Mouse (Mus musculus) bone marrow macrophage, adult 2 months (primary cell): ENCODE measurements around the gene Tdg. TPM values are rescaled to one million over a fixed set of nuclear protein-coding genes. Genes with fewer than 3 reads are reported as not detected.
"Not testable (repeated sequence)": the region's sequence is repeated elsewhere in the genome, so short reads cannot be mapped to it uniquely, and the experiment has no call there.

ENCODE experiments used
- H3K27ac ChIP-seq: 2 replicates; pipeline ENCODE4 v1.5.1; 2012; ENCODE audit warnings: low read depth, low read length; ENCODE audit not compliant: insufficient read depth
- H3K4me1 ChIP-seq: 2 replicates; pipeline ENCODE4 v1.6.1; 2012; ENCODE audit warnings: low read length; ENCODE audit not compliant: control insufficient read depth, insufficient read depth
- H3K4me3 ChIP-seq: 2 replicates; pipeline ENCODE4 v1.5.1; 2012; ENCODE audit warnings: mild to moderate bottlenecking, low read length, moderate library complexity; ENCODE audit not compliant: insufficient read depth
- CTCF ChIP-seq: IDR thresholded peaks from 2 replicates; pipeline ENCODE4 v1.5.1; 2012; ENCODE audit warnings: low read depth, mild to moderate bottlenecking, low read length, moderate library complexity
- POLR2A ChIP-seq: IDR thresholded peaks from 2 replicates; pipeline ENCODE4 v1.6.1; 2012; ENCODE audit warnings: mild to moderate bottlenecking, low read depth, low read length, borderline replicate concordance
- polyA plus RNA-seq: library from polyadenylated mRNA; stranded (reverse); fragments of >200 nt; gene quantifications from 2 replicates; pipeline ENCODE4 v1.2.4, GENCODE M21; 2012; ENCODE audit not compliant: missing spikeins, insufficient read depth, insufficient read length

Gene Tdg
- polyA plus RNA-seq: 18.8 and 25.6 TPM in 2 replicates

DNA sequence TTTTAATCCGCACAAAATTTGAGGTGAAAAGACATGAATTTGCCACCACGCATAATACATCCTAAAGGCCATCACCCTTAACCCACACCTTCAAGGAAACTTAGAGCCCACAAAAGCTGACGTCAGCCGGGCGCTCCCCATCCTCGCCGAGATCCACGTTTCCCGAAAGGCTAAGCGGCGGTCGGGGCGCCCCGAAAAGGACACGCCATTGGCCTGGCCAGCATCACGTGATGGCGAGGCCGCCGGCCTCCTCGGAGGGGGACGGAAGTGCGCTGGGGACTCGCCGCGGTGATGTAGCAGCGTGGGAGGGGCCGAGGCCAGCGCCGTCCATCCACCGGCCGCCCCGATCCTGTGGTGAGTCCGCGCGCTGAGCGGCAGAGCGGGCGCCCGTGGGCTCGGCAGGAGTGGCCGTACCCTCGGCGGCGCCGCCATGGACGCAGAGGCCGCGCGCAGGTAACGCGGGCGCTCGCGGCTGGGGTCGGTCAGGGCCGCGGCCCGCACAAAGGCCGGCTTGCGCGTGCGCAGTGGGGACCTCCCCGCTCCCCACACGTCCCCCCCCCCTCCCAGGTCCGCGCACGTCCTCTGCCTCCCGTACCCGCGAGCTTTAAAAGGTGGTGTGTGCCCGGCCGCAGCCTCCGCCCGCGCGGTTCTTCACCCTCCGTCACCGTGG is at the start of gene Tdg:
Gene Tdg, plus strand, starts transcription at position 243 of the 670 bp plus-strand sequence.
- peaks cover 16% of the 10 kb centered on the region for H3K4me1 ChIP-seq
- peak within 1 kb of the TSS; percentile 50 for H3K27ac ChIP-seq
- peak within 1 kb of the TSS; percentile 97 for H3K4me3 ChIP-seq

DNA sequence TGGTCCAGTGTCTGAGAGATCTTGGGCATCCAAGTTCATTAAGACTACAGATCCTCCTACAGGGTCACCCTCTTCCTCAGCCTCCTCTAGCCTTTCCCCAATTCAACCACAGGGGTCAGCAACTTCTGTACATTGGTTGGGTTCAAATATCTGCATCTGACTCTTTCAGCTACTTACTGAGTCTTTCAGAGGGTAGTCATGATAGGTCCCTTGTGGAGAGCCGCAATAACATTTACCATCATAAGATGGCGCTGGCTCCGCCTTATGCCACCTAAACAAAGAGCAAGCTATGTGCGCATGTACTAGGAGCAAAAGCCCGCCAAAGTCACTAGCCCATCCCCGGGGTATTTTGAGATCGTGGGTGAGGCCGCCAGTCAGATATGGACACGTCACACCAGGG is 40.0 kb upstream of the Tdg start:
- not testable (repeated sequence) for H3K4me1 ChIP-seq, H3K4me3 ChIP-seq, H3K27ac ChIP-seq

DNA sequence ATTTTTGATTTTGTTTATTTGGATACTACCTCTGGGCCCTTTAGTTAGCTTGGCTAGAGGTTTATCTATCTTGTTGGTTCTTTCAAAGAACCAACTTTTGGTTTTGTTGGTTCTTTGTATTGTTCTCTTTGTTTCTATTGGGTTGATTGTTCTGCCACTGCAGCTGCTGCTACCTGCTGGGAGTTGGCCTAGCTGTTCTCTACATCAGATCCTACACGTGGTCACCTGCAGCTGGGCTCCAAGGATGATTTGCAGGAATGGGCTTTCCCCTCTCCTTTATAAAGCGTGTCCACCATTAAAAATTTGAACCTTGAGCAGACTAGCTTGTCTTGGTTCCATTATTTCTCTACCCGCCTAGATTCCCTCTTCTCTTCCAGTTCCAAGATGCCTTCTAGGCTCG is 35.2 kb upstream of the Tdg start:
- not testable (repeated sequence) for H3K4me3 ChIP-seq, H3K4me1 ChIP-seq, H3K27ac ChIP-seq

DNA sequence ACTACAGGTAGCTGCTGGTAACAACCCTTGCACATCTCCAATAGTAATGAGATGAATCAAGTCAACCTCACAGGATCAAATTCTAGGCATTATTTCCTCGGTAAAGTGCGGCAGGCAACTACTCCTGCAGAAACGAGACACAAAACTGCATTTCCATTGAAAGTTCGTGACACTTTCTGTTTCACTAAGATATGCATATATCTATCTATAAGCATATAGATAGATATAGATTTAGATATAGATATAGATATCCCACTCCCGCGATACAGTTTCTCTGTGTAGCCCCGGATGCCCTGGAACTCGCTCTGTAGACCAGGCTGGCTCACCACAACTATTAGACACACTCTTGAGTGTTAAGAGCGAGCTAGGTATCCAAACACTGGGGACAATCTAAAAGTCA is 7.4 kb upstream of the Tdg start:
- H3K4me3 ChIP-seq: peak overlapping the region; percentile 72
- TF ChIP-seq POLR2A (no peak), CTCF (no peak)
- H3K4me1 ChIP-seq: peaks cover 4% of the 10 kb centered on the region
- H3K27ac ChIP-seq: no peak overlapping the region

DNA sequence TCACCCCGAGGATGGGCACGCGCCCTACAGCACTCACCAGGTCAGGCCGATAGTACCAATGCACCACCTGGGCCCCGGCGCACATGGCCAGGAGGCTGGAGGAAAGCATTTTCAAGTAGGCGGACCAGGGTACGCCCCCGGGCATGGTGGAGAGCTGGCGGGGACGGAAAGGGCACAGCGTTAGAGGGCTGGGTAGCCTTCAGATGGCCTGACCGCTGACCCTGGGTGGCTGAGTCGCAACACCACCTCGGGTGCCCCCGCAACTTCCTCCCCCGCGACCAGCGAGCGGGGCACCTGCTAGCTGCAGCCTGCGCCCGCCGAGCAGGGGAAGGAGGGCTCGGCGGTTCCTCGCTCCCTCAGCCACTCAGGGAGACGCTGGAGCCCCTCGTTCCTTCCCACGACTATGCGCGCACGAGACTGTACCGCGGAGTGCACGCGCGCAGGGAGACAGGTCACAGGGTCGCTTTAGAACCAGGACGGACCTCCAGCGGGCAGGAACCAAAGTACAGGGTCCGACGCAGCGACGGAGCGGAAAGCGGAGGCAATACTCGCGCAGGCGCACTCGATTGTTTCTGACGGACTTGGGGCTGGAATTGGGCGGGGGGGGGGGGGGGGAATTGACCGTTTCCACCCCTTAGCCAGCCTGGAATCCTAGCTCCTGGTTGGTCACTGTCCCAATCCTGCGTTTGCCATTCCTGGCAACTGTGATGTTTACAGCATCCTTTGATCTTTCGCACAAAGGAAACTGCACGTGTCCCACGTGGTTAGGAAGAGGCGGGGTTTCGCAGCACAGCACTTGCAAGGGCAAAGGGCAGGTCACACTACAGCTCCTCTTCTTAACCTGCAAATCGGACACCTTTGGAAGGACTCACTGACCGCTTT is 6.7 kb upstream of the Tdg start, which contains the start of gene 1190007I07Rik:
Gene 1190007I07Rik, minus strand, starts transcription at position 558 of the 882 bp plus-strand sequence.
- H3K4me3 ChIP-seq: peak within 1 kb of the TSS; percentile 72
- peak within 1 kb of the TSS; percentile 79 for H3K27ac ChIP-seq
- TF ChIP-seq CTCF (no peak), POLR2A (peak; percentile 55; the same call in 1 of the 2 replicates)

DNA sequence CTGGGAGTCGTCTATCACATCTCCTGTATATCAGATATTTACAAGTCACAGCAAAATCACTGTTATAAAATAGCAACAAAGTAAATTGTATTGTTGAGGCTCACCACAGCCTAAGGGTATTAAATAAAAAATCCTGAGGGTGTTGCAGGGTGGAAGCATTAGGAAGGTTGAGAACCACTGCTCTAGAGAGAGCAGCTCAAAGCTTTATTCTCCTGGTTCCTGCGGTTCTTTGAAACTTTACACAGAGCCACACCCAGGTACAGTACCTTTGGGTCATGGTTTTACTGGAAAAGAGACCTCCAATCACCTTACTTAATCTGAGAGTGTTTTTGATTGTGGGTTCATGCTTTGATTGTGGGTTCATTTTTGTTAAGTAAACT is 6.1 kb upstream of the Tdg start:
- not testable (repeated sequence) for H3K4me1 ChIP-seq
- H3K4me3 ChIP-seq: peak overlapping the region; percentile 72
- peak overlapping the region; percentile 79 for H3K27ac ChIP-seq

More for the DNA sequence above, 6.7 kb upstream of the Tdg start, which contains the start of gene 1190007I07Rik:
- peaks cover 2% of the 10 kb centered on the region for H3K4me1 ChIP-seq

DNA sequence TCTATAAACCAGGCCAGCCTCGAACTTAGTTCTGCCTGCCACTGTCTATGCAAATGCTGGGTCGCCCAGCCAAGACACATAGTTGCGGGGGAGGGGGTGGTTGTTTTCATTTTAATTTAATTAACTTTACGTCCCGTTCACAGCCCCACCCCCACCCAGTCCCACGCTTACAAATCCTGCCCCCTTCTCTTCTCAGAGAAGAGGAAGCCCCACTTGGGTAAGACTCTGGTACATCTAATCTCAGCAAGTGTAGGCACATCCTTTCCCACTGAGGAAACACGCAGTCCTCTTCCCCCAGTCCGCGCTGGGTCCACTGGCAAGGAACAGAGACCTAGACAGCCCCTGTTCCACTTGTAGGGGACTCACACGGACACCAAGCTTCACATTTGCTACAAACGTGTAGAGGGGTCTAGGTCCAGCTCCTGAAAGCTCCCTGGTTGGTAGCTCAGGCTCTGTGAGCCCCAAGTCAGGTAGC is 480 bp upstream of the Tdg start:
- TF ChIP-seq CTCF: no peak
- TF ChIP-seq POLR2A: no peak
- H3K4me1 ChIP-seq: peaks cover 13% of the 10 kb centered on the region

DNA sequence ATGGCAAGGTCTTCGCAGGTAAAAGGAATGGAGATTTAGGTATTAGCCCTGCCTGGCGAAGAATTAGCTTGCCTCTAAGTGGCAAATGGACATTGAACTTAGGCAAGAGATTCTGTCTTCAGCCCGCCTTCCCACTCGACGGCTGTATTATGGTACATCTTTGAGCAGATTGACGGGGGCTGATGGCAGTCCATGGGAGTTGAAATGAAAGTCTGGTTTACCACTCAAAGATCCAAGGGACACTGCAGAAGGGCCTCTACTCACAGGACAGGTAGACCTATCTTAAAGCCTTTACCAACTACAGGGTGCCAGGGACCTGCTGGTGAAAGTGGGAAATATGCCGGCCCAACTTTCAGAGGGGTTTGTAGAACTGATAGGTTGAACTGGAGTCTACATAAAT is 869 bp downstream of the Tdg start:
- Histone ChIP-seq H3K4me1 (peaks cover 16% of the 10 kb centered on the region), H3K27ac (no peak overlapping the region), H3K4me3 (peak overlapping the region; percentile 97)
- TF ChIP-seq POLR2A (no peak), CTCF (no peak)

More for the DNA sequence above, 480 bp upstream of the Tdg start:
- H3K27ac ChIP-seq: peak overlapping the region; percentile 37
- peak overlapping the region; percentile 62 for H3K4me3 ChIP-seq

DNA sequence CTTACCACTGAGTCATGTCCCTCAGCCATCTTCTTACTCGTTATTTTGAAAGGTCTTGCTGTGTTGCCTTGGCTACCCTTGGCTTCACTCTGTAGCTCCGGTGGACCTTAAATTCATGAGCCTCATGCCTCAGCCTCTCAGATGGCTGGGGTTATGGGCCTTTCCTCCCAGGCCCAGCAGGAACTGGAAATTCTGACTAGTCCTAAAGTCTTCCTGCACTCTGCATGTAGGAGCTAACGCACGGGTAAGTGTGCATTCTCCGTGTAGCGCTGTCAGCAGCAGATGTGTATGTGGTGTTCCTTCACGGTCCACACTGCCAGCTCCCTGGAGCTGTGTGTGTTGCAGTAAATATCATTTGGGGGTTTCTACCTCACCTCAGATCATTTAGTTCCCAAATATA is 1.5 kb downstream of the Tdg start:
- Histone ChIP-seq H3K27ac (no peak overlapping the region), H3K4me1 (peaks cover 16% of the 10 kb centered on the region), H3K4me3 (no peak overlapping the region; the same call in 1 of the 2 replicates)
- no peak for TF ChIP-seq CTCF
- no peak for TF ChIP-seq POLR2A

DNA sequence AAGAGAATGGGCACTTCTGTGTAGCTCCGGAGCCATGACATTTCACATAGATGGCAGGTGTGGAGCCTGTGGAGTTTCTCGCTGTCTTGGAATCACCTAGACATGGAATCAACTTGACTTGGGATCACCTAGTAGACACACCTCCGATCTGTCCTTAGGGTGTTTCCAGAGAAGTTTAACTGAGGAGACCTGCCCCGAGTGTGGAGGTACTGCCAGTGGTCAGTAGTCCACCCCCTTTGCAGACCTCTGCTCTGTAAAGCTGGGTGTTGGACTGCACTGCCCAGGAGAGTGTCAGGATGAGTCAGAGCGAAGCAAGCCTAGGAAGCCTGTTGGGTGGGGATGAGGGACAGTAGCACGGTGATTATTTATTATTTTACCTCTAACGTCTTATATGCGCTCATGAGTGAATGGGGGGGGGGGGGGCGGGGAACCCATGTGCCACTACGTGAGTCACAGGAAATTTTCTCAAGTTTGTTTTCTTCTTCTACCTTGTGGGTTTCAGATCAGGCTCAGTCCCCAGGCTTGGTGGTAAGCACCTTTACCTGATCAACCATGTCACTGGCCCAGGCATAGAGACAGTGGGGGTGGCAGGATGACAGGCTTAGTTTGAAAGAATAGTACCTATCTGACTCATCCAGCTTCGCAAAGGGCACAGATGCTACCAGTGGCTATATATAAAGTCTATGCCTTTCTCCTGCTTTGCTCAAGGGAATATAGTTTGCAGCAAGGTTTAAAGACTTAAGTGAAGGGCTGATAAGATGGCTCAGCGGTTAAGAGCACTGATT is 3.1 kb downstream of the Tdg start:
- TF ChIP-seq POLR2A (no peak), CTCF (no peak)
- Histone ChIP-seq H3K4me1 (peaks cover 16% of the 10 kb centered on the region), H3K4me3 (no peak overlapping the region), H3K27ac (no peak overlapping the region)
